Mouse (Mus musculus) liver, adult 2 months (tissue): ENCODE measurements around the gene Thumpd2.

ENCODE experiments used
- CTCF ChIP-seq: fragments of 200-500 bp; IDR thresholded peaks from 2 replicates; pipeline ENCODE4 v1.5.1; 2011; ENCODE audit warnings: low read depth, low read length, control low read depth
- POLR2A ChIP-seq: fragments of 200-500 bp; IDR thresholded peaks from 2 replicates; pipeline ENCODE4 v1.6.1; 2011; ENCODE audit warnings: low read length, control low read depth; ENCODE audit not compliant: insufficient read depth; ENCODE audit errors: extremely low read depth

DNA sequence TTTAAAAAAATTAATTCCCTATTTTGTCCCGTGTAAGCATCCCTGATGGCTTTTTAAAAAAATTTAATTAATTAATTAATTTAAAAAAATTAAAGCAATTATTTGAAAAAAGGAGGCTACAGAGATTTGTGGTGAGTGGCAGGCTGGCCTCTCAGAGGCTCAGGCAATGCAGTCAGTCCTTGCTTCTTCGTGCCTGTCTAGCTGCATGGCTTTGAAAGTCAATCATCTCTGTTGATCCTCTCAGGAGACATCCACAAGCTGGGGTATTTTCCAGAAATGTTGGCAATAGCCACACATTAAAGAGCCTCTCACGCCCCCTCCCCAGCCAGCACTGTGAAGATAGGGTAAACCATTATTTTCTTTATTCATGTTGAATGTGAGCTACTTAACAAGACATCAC is 54.7 kb downstream of the Thumpd2 start:
- TF ChIP-seq CTCF (no peak), POLR2A (no peak)
